ENCODE assay signal across 8 mouse cellular contexts in genomic region chr11:116109441-116110081, GRCm38 (mm10). TPM values are rescaled to one million over a fixed set of nuclear protein-coding genes. Genes with fewer than 3 reads are reported as not detected.
DNase-seq lines count a peak whose midpoint lies in the region; ATAC-seq and TF ChIP-seq lines count a peak whose summit lies in the region.

No protein-coding gene starts in this region.

- peak overlapping the region; percentile 48 for H3K9ac ChIP-seq in lung, embryonic 14.5 days
- H3K9ac ChIP-seq in forebrain, embryonic 11.5 days (ENCODE audit: low read length), result no peak overlapping the region
- peak overlapping the region; percentile 57 for H3K9ac ChIP-seq in intestine, embryonic 15.5 days
- H3K9ac ChIP-seq in liver, embryonic 16.5 days (ENCODE audit: low read depth, low read length), result peak overlapping the region; percentile 61

- TF ChIP-seq CTCF in lung, embryonic 14.5 days (IDR thresholded peaks at IDR 0.05; ENCODE audit: low read depth), result no peak; the same call in 1 of the 2 replicates
- no peak for TF ChIP-seq CTCF in small intestine, adult 2 months (IDR thresholded peaks at IDR 0.05; ENCODE audit: extremely low read depth, insufficient read length, insufficient replicate concordance, low read depth, low read length)

- no peak for DNase-seq in lung, embryonic 14.5 days
- no peak for DNase-seq in lung, postnatal 25 days (ENCODE audit: low spot score)
- peak; percentile 63 for DNase-seq in forebrain, embryonic 11.5 days (ENCODE audit: low spot score)
- DNase-seq in c-Kit-positive CD71-positive TER-119-positive erythroid progenitor cells, embryonic 14.5 days (ENCODE audit: low spot score), result no peak
- no peak for DNase-seq in frontal cortex, postnatal 36 days (ENCODE audit: low spot score in 2 of 2)

- H3K27me3 ChIP-seq in lung, embryonic 14.5 days (ENCODE audit: insufficient read depth, low read length), result peaks cover 41% of the 10 kb centered on the region
- peaks cover 58% of the 10 kb centered on the region for H3K27me3 ChIP-seq in forebrain, embryonic 11.5 days (ENCODE audit: control insufficient read depth, insufficient read depth, low read length)
- H3K27me3 ChIP-seq in intestine, embryonic 15.5 days (replicated peaks), result peaks cover 41% of the 10 kb centered on the region
- peaks cover 45% of the 10 kb centered on the region for H3K27me3 ChIP-seq in liver, embryonic 16.5 days (ENCODE audit: control insufficient read depth, insufficient read depth, low read depth, low read length)
- peaks cover 18% of the 10 kb centered on the region for H3K27me3 ChIP-seq in small intestine, adult 2 months (ENCODE audit: control insufficient read depth, insufficient read depth, low read length)

- H3K27ac ChIP-seq in lung, embryonic 14.5 days (ENCODE audit: low read depth), result peak overlapping the region; percentile 52
- H3K27ac ChIP-seq in forebrain, embryonic 11.5 days (ENCODE audit: low read depth, low read length), result no peak overlapping the region
- peak overlapping the region; percentile 48; the same call in 1 of the 2 replicates for H3K27ac ChIP-seq in intestine, embryonic 15.5 days
- peak overlapping the region; percentile 61; the same call in 1 of the 2 replicates for H3K27ac ChIP-seq in liver, embryonic 16.5 days (ENCODE audit: low read length)
- peak overlapping the region; percentile 82 for H3K27ac ChIP-seq in small intestine, adult 2 months (ENCODE audit: insufficient read depth, low read depth, low read length)

- H3K4me1 ChIP-seq in lung, embryonic 14.5 days (ENCODE audit: insufficient read depth), result peaks cover 25% of the 10 kb centered on the region
- H3K4me1 ChIP-seq in forebrain, embryonic 11.5 days (replicated peaks; ENCODE audit: control insufficient read depth, insufficient read depth, low read length), result peaks cover 21% of the 10 kb centered on the region
- peaks cover 49% of the 10 kb centered on the region for H3K4me1 ChIP-seq in intestine, embryonic 15.5 days (replicated peaks)
- H3K4me1 ChIP-seq in liver, embryonic 16.5 days (ENCODE audit: control insufficient read depth, low read depth, low read length), result peaks cover 36% of the 10 kb centered on the region
- H3K4me1 ChIP-seq in small intestine, adult 2 months (ENCODE audit: control insufficient read depth, insufficient read depth, insufficient read length, low read length), result peaks cover 21% of the 10 kb centered on the region

- no peak for TF ChIP-seq POLR2A in small intestine, adult 2 months (IDR thresholded peaks at IDR 0.05; ENCODE audit: low read depth, low read length)

- H3K4me3 ChIP-seq in lung, embryonic 14.5 days (ENCODE audit: low read depth, low read length), result peak overlapping the region; percentile 53
- H3K4me3 ChIP-seq in forebrain, embryonic 11.5 days (ENCODE audit: low read depth, low read length), result peak overlapping the region; percentile 18
- peak overlapping the region; percentile 56 for H3K4me3 ChIP-seq in intestine, embryonic 15.5 days (replicated peaks)
- H3K4me3 ChIP-seq in liver, embryonic 16.5 days (ENCODE audit: low read depth, low read length), result peak overlapping the region; percentile 60
- peak overlapping the region; percentile 80 for H3K4me3 ChIP-seq in small intestine, adult 2 months (ENCODE audit: low read depth, low read length)

- no peak for ATAC-seq in lung, embryonic 14.5 days (ENCODE audit: insufficient read depth)
- no peak for ATAC-seq in forebrain, embryonic 11.5 days (replicated peaks; ENCODE audit: low FRiP score)
- ATAC-seq in intestine, embryonic 15.5 days, result peak; percentile 21; the same call in 1 of the 2 replicates
- no peak for ATAC-seq in liver, embryonic 16.5 days (ENCODE audit: low read depth)

- H3K36me3 ChIP-seq in lung, embryonic 14.5 days (ENCODE audit: insufficient read depth), result no peaks in the 10 kb centered on the region
- no peaks in the 10 kb centered on the region for H3K36me3 ChIP-seq in forebrain, embryonic 11.5 days (ENCODE audit: control insufficient read depth, insufficient read depth, low read length)
- no peaks in the 10 kb centered on the region for H3K36me3 ChIP-seq in intestine, embryonic 15.5 days
- H3K36me3 ChIP-seq in liver, embryonic 16.5 days (ENCODE audit: control insufficient read depth, insufficient read depth), result no peaks in the 10 kb centered on the region
- H3K36me3 ChIP-seq in small intestine, adult 2 months (ENCODE audit: control insufficient read depth, insufficient read depth, low read length), result no peaks in the 10 kb centered on the region

- 1% methylated on average over 67 of the region's 70 CpGs for WGBS in lung, embryonic 14.5 days
- 3% methylated on average over 70 of the region's 70 CpGs for WGBS in forebrain, embryonic 11.5 days
- WGBS in intestine, embryonic 15.5 days, result 1% methylated on average over 67 of the region's 70 CpGs
- under 1% methylated on average over 69 of the region's 70 CpGs for WGBS in liver, embryonic 16.5 days (ENCODE audit: insufficient replicate concordance)
- WGBS in small intestine, adult 2 months, result under 1% methylated on average over 70 of the region's 70 CpGs

- H3K9me3 ChIP-seq in lung, embryonic 14.5 days (ENCODE audit: low read depth, low read length), result no peaks in the 10 kb centered on the region
- no peaks in the 10 kb centered on the region for H3K9me3 ChIP-seq in forebrain, embryonic 11.5 days (ENCODE audit: control insufficient read depth, low read length)
- no peaks in the 10 kb centered on the region for H3K9me3 ChIP-seq in intestine, embryonic 15.5 days
- H3K9me3 ChIP-seq in liver, embryonic 16.5 days (replicated peaks; ENCODE audit: control insufficient read depth, low read length), result no peaks in the 10 kb centered on the region

- peak overlapping the region; percentile 73 for H3K4me2 ChIP-seq in lung, embryonic 14.5 days
- peak overlapping the region; percentile 34 for H3K4me2 ChIP-seq in forebrain, embryonic 11.5 days (ENCODE audit: low read depth, low read length, severe bottlenecking)
- H3K4me2 ChIP-seq in intestine, embryonic 15.5 days (replicated peaks), result peak overlapping the region; percentile 88
- peak overlapping the region; percentile 59 for H3K4me2 ChIP-seq in liver, embryonic 16.5 days (ENCODE audit: low read depth, low read length)

RNA-seq across cellular contexts. Expression of gene Trim47, which starts 17.4 kb away (rescaled TPM):
- polyA plus RNA-seq in lung, embryonic 14.5 days (2014; fragmentation: Nextera tagmentation; extraction: Ambion mirVana), result 12.7 and 13.2 TPM in 2 replicates
- 3.4 and 3.8 TPM in 2 replicates for polyA plus RNA-seq in forebrain, embryonic 11.5 days (2014; fragmentation: Nextera tagmentation; extraction: Ambion mirVana)
- 18.0 and 20.9 TPM in 2 replicates for polyA plus RNA-seq in intestine, embryonic 15.5 days (2015; fragmentation: Nextera tagmentation; extraction: Ambion mirVana)
- polyA plus RNA-seq in liver, embryonic 16.5 days (2015; fragmentation: Nextera tagmentation; extraction: Ambion mirVana), result 5.1 and 6.2 TPM in 2 replicates
- 28.3 and 28.5 TPM in 2 replicates for polyA plus RNA-seq in small intestine, adult 2 months (2012; rRNA removed)

RNA-seq across cellular contexts. Expression of gene Trim65, which starts 21.4 kb away (rescaled TPM):
- polyA plus RNA-seq in lung, embryonic 14.5 days (2014; fragmentation: Nextera tagmentation; extraction: Ambion mirVana), result 3.7 and 3.9 TPM in 2 replicates
- 1.8 and 1.9 TPM in 2 replicates for polyA plus RNA-seq in forebrain, embryonic 11.5 days (2014; fragmentation: Nextera tagmentation; extraction: Ambion mirVana)
- 6.4 and 7.1 TPM in 2 replicates for polyA plus RNA-seq in intestine, embryonic 15.5 days (2015; fragmentation: Nextera tagmentation; extraction: Ambion mirVana)
- 1.2 and 1.5 TPM in 2 replicates for polyA plus RNA-seq in liver, embryonic 16.5 days (2015; fragmentation: Nextera tagmentation; extraction: Ambion mirVana)
- polyA plus RNA-seq in small intestine, adult 2 months (2012; rRNA removed), result 11.9 and 13.3 TPM in 2 replicates

RNA-seq across cellular contexts. Expression of gene Wbp2, which starts 22.8 kb away (rescaled TPM):
- polyA plus RNA-seq in lung, embryonic 14.5 days (2014; fragmentation: Nextera tagmentation; extraction: Ambion mirVana), result 66.5 and 69.8 TPM in 2 replicates
- polyA plus RNA-seq in forebrain, embryonic 11.5 days (2014; fragmentation: Nextera tagmentation; extraction: Ambion mirVana), result 100.0 and 111 TPM in 2 replicates
- 93.5 and 98.1 TPM in 2 replicates for polyA plus RNA-seq in intestine, embryonic 15.5 days (2015; fragmentation: Nextera tagmentation; extraction: Ambion mirVana)
- 85.2 and 110 TPM in 2 replicates for polyA plus RNA-seq in liver, embryonic 16.5 days (2015; fragmentation: Nextera tagmentation; extraction: Ambion mirVana)
- 139 and 334 TPM in 2 replicates for polyA plus RNA-seq in small intestine, adult 2 months (2012; rRNA removed)

RNA-seq across cellular contexts. Expression of gene Mrpl38, which starts 29.1 kb away (rescaled TPM):
- 89.3 and 91.9 TPM in 2 replicates for polyA plus RNA-seq in lung, embryonic 14.5 days (2014; fragmentation: Nextera tagmentation; extraction: Ambion mirVana)
- polyA plus RNA-seq in forebrain, embryonic 11.5 days (2014; fragmentation: Nextera tagmentation; extraction: Ambion mirVana), result 98.0 and 109 TPM in 2 replicates
- 107 and 109 TPM in 2 replicates for polyA plus RNA-seq in intestine, embryonic 15.5 days (2015; fragmentation: Nextera tagmentation; extraction: Ambion mirVana)
- 44.4 and 44.7 TPM in 2 replicates for polyA plus RNA-seq in liver, embryonic 16.5 days (2015; fragmentation: Nextera tagmentation; extraction: Ambion mirVana)
- polyA plus RNA-seq in small intestine, adult 2 months (2012; rRNA removed), result 36.4 and 40.1 TPM in 2 replicates

RNA-seq across cellular contexts. Expression of gene Unc13d, which starts 31.8 kb away (rescaled TPM):
- polyA plus RNA-seq in lung, embryonic 14.5 days (2014; fragmentation: Nextera tagmentation; extraction: Ambion mirVana), result 2.5 and 3.3 TPM in 2 replicates
- polyA plus RNA-seq in forebrain, embryonic 11.5 days (2014; fragmentation: Nextera tagmentation; extraction: Ambion mirVana), result 1.6 and 2.2 TPM in 2 replicates
- polyA plus RNA-seq in intestine, embryonic 15.5 days (2015; fragmentation: Nextera tagmentation; extraction: Ambion mirVana), result 4.2 and 5.2 TPM in 2 replicates
- polyA plus RNA-seq in liver, embryonic 16.5 days (2015; fragmentation: Nextera tagmentation; extraction: Ambion mirVana), result 17.8 and 20.4 TPM in 2 replicates
- 5.8 and 7.1 TPM in 2 replicates for polyA plus RNA-seq in small intestine, adult 2 months (2012; rRNA removed)

Comparison
In these comparisons a context has a peak if more than half of its experiments do, and no peak if none do; other contexts are left out.
1. H3K4me2 ChIP-seq: peak in every context shown above with its lines; median percentile 88 in intestine, embryonic 15.5 days; 73 in lung, embryonic 14.5 days; 59 in liver, embryonic 16.5 days; 34 in forebrain, embryonic 11.5 days.
2. H3K4me3 ChIP-seq: peak in every context shown above with its lines; median percentile 80 in small intestine, adult 2 months; 60 in liver, embryonic 16.5 days; 56 in intestine, embryonic 15.5 days; 53 in lung, embryonic 14.5 days; 18 in forebrain, embryonic 11.5 days.